Mouse (Mus musculus): ENCODE measurements at regions not wholly inside any gene's neighbourhood (a gene's known extent, or its start where the extent isn't known, plus 50 kb on each side); places are given as distances from the start of the nearest gene placed in this dataset.

DNA sequence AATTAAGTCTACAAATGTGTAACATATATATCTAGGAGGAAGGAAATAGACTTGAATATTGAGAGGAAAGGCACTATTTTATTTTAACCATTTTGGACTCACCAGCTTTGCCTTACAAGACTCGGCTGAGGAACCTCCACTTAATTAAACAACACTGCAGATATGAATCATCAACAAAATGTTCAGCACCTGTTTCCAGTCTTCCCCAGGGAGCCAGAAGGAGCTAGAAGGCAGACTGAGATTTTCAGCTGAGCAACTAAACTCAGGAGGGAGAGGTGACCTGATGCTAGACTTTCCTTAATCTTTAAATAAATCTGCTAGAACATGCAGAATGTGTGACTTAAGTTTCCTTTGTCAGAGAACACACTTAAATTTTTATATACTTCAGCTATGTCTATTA lies 478.4 kb downstream of the Etv1 start:
- no peak for TF ChIP-seq POLR2A (IDR thresholded peaks at IDR 0.05; ENCODE audit: extremely low read depth, insufficient read depth, low read length)
- no peak for TF ChIP-seq CTCF (IDR thresholded peaks at IDR 0.05; ENCODE audit: low read depth, low read length)
